Mouse (Mus musculus): Measurements from ENCODE around the gene Crip1. TPM values are rescaled to one million over a fixed set of nuclear protein-coding genes. Genes with fewer than 3 reads are reported as not detected.
"Not testable (repeated sequence)": the region's sequence is repeated elsewhere in the genome, so short reads cannot be mapped to it uniquely, and the experiment has no call there.

Gene Crip1
- total RNA-seq, 2 experiments from 2014 or later = 7.6 to 12.6 TPM

DNA sequence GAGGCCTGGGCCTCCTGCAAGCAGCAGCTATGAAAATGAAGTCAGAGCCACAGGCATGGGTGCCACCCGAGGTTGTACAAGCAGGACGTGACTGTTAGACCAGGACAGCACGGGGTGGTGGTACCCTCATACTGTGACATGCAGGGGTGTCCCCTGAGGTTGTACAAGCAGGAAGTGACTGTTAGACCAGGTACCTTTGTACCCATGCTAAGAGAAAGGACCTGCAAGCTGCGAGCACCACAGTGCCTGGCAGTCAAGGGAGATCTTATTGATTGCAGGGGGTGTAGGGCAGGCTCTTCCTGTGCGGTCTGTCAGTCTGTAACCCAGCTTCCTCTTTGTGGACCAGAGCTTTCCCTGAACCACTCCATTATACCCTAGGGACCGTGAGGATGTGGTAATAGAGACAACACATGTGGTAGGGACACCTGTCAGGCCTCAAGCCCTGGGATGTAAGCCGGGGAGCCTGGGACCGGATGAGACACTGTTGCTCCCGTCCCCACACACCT is 22.0 kb downstream of the Crip1 start:
- no peak for DNase-seq (ENCODE audit: extremely low spot score in 1 of 2, low spot score in 1 of 2)

DNA sequence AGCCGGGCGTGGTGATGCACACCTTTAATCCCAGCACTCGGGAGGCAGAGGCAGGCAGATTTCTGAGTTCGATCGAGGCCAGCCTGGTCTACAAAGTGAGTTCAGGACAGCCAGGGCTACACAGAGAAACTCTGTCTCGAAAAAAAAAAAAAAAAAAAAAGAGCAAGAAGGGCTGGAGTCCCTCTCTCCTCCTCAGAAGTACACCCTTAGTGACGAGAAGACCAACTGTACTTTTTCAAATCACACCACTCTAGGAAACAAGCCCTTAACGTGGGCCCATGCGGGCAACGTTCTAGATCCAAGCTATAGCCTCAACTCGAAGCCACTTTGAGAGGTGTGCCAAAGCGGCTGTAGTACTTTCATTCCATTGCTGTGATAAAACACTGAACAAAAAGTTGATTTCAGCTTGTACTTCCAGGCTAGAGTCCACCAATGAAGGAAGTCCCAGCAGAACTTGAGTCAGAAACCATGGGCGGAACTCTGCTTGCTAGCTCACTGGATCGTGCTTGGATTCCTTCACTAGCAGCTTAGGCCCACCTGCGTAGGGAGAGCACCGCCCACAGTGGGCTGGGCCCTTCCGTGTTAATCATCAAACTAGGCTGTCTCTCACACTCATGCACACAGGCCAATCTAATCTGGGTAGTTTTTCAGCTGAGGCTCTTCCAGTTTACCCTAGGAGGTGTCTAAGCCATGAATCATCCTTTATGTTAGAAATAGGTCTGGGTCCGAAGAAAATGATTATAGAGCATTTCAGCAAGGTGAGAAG is 31.0 kb downstream of the Crip1 start:
- no peak for DNase-seq (ENCODE audit: extremely low spot score in 1 of 2, low spot score in 1 of 2)

- no peak for DNase-seq (ENCODE audit: extremely low spot score in 1 of 2, low spot score in 1 of 2)
Observed at GRCm38 (mm10) chr12:113181020-113181419, 34.9 kb downstream of the Crip1 start.

DNA sequence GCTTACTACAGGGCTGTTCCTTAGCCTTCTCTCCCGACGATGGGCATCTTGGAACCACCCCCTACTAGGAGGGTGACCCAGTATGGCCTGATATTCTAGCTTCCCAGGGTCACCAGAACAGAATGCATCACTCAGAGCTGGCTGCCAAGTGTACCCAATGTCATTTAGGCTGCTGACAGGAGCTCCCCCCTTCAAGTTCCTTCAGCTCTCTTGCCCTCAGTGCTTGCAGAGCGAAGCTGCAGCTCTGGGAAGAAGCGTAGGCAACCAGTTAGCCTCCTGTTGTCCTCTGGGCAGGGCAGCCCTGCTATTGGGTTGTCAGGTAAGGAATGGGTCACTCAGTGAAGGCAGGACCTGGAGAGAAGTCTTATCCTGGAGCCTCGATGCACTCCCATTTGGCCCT is 38.8 kb downstream of the Crip1 start:
- DNase-seq (ENCODE audit: extremely low spot score in 1 of 2, low spot score in 1 of 2) = no peak

- peak in 1 of 2 experiments; percentile 54 for DNase-seq (ENCODE audit: extremely low spot score in 1 of 2, low spot score in 1 of 2)
Observed at GRCm38 (mm10) chr12:113185442-113186291, 39.6 kb downstream of the Crip1 start, which contains the start of gene Tmem121. Gene Tmem121 (plus strand): TSS chr12:113185930.

GRCm38 (mm10) chr12:113186326-113187010 is 40.4 kb downstream of the Crip1 start:
- no peak for DNase-seq (ENCODE audit: extremely low spot score in 1 of 2, low spot score in 1 of 2)

DNA sequence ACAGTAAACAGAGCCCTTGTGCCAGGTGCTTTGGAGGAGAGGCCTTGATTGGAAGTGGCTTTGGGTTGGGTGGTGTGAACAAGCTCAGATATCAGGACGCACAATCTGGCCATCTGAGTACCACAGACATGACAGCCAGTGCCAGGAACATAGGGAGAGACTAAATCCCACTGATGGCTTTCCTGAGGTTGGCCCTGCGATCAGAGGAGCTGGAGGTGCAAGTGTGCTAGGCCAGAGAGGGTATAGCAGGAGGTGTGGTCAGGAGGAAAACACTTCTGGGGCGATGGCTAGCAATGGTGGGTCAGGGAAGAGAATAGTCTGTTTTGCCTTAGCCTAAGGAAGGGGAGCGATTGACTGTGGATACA is 40.9 kb downstream of the Crip1 start:
- no peak for DNase-seq (ENCODE audit: extremely low spot score in 1 of 2, low spot score in 1 of 2)

GRCm38 (mm10) chr12:113187584-113188295 is 41.6 kb downstream of the Crip1 start:
- peak; percentile 91 to 95 for DNase-seq (ENCODE audit: extremely low spot score in 1 of 2, low spot score in 1 of 2)

DNA sequence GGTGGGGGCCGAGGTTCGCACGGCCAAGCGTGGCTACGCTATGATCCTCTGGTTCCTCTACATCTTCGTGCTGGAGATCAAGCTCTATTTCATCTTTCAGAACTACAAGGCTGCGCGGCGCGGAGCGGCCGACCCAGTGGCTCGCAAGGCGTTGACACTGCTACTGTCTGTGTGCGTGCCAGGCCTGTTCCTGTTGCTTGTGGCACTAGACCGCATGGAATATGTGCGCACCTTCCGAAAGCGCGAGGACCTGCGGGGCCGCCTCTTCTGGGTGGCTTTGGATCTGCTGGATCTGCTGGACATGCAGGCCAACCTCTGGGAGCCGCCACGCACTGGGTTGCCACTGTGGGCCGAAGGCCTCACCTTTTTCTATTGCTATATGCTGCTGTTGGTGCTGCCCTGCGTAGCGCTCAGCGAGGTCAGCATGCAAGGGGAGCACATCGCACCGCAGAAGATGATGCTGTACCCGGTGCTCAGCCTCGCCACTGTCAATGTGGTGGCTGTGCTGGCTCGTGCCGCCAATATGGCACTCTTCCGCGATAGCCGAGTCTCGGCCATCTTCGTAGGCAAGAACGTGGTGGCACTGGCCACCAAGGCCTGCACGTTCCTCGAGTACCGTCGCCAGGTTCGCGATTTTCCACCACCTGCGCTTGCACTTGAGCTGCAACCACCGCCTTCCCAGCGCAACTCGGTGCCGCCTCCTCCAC is 42.4 kb downstream of the Crip1 start:
- no peak for DNase-seq (ENCODE audit: extremely low spot score in 1 of 2, low spot score in 1 of 2)

DNA sequence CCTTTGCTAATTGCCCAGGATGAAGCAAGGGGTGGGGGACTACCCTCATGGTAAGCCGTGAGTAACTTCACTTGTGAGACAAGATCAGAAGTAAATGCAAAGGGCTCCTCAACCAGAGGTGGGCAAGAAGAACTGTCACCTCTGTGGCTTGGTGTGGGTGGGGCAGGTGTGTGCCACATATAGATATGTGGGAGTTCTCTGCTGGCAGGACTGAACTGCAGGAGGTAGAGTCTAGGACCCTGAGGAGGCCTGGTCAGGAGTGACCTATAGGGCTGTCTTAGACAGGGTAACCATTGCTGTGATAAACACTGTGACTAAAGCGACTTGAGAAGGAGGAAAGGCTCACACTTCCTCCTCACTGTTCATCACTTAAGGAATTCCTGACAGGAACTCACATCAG is 47.3 kb downstream of the Crip1 start:
- DNase-seq (ENCODE audit: extremely low spot score in 1 of 2, low spot score in 1 of 2) = no peak

- not testable (repeated sequence) for DNase-seq (ENCODE audit: extremely low spot score in 1 of 2, low spot score in 1 of 2)
Observed at GRCm38 (mm10) chr12:113199132-113199531, 53.0 kb downstream of the Crip1 start.

DNA sequence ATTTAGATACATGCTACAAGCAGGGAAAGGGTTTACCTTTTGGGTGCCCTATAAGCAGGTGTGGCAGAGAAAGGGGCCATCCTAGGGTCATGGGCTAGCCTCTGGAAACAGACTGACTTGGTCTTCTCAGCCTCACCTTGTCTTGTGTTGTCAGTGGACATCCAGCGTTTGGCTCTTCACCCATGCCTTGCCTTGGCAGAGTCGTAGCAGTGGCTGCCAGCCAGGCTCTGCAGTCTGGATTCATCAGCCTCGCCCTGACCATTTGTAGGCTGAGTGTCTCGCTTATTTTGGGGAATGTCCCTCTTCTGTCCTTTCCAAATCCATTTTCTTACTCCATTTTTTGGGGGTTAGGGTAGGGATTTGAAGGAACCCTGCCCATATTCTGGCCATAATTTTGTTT is 55.2 kb downstream of the Crip1 start:
- DNase-seq (ENCODE audit: extremely low spot score in 1 of 2, low spot score in 1 of 2) = no peak

DNA sequence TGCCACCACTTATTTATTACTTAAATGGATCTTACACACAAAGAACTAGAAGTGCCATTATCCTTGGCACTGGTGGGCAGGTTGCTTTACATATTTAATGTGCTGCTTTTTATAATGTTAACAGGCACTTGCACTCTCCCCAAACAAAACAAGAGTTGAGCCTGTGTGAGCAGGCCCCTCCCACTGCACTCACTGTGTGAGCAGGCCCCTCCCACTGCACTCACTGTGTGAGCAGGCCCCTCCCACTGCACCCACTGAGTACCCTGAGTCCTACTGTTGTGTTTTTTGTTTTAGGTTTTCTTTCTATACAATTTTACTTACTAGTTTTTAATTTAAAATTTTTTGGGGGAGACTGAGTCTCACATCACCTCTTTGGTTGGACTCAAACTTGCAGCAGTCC is 55.9 kb downstream of the Crip1 start:
- no peak for DNase-seq (ENCODE audit: extremely low spot score in 1 of 2, low spot score in 1 of 2)

Other genes starting within 250 kb of the Crip1 start
- 10 to 100 TPM; 40.3 to 46.3 TPM for gene Jag2, start 216.5 kb upstream of the Crip1 start, total RNA-seq (2021)
- 10 to 100 TPM; 10.8 to 11.9 TPM for gene Nudt14, start 204.2 kb upstream of the Crip1 start, total RNA-seq (2021)
- 10 to 100 TPM; 55.3 to 56.5 TPM for gene Btbd6, start 169.8 kb upstream of the Crip1 start, total RNA-seq (2021)
- gene Brf1, start 145.6 kb upstream of the Crip1 start, total RNA-seq (2021) = 10 to 100 TPM; 46.6 to 61.8 TPM
- 10 to 100 TPM; 94.2 to 97.8 TPM for gene Pacs2, start 131.8 kb upstream of the Crip1 start, total RNA-seq (2021)
- 1 to 10 TPM in 1 of 2 experiments, under 1 TPM in 1; 0.64 to 1.2 TPM for gene Tex22, start 71.8 kb upstream of the Crip1 start, total RNA-seq (2021)
- gene Mta1, start 48.0 kb upstream of the Crip1 start, total RNA-seq (2021) = 10 to 100 TPM; 73.9 to 84.4 TPM
- 100 to 1,000 TPM; 110 to 113 TPM for gene Crip2, start 6.1 kb upstream of the Crip1 start, total RNA-seq (2021)
- 1 to 10 TPM; 1.1 to 1.2 TPM for gene Tedc1, start 10.1 kb downstream of the Crip1 start, total RNA-seq (2021)
- gene Tmem121, start 39.6 kb downstream of the Crip1 start, total RNA-seq (2021) = 10 to 100 TPM; 22.6 to 23.3 TPM